Mouse (Mus musculus) bone marrow macrophage, adult 2 months (primary cell): ENCODE data around the gene Adarb2.

Experiments
- CTCF ChIP-seq: IDR thresholded peaks from 2 replicates; pipeline ENCODE4 v1.5.1; 2012; ENCODE audit warnings: low read depth, mild to moderate bottlenecking, low read length, moderate library complexity
- POLR2A ChIP-seq: IDR thresholded peaks from 2 replicates; pipeline ENCODE4 v1.6.1; 2012; ENCODE audit warnings: mild to moderate bottlenecking, low read depth, low read length, borderline replicate concordance

DNA sequence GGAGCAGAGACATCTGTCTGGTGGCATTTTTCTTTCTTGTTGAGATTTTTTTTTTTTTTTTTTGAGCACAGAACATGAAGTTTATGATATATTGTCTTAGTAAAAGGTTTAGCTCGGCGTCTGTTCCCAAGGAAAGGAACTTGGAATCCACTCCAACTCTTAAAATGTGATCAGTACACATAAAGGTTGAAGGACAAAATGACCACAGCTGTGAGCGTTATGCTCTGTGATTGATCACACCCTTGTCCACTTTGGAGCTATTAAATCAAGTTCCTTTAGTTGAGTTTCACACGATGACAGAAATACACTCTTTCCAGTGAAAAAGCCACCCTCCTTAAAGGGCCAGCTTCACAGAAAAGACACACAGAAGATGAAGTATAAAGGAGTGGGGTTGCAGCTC is 568.0 kb downstream of the Adarb2 start:
- no peak for TF ChIP-seq POLR2A
- TF ChIP-seq CTCF = no peak
